Mouse (Mus musculus): ENCODE data around the gene Prap1.
"Not testable (repeated sequence)": the region's sequence is repeated elsewhere in the genome, so short reads cannot be mapped to it uniquely, and the experiment has no call there.

The Prap1 gene

GRCm38 (mm10) chr7:140082242-140082678, 10.9 kb upstream of the Prap1 start, which contains the start of gene Caly:
Gene Caly, minus strand, starts transcription at chr7:140082548.
- peak; percentile 88 for DNase-seq

- no peak for DNase-seq
Observed at GRCm38 (mm10) chr7:140090601-140091000, 2.6 kb upstream of the Prap1 start.

DNA sequence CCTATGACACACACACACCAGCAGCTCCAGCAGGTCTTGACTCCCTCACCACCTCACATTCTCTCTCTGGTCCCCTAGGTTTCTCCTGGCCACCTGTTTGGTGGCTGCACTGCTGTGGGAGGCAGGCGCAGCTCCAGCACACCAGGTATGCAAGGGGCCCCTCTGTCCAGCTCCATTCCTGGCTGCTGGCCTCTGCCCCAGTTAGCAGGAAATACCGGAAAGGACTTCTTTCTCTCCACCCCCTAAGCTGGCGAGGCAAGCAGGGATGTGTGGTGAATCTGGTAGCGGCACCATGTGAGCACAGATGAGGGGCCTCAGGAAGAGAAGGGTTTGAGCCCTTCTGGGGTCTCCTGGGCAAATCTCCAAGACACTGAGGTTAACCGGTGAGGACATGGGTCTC, 1.8 kb downstream of the Prap1 start:
- no peak for DNase-seq

- no peak for DNase-seq
Observed at GRCm38 (mm10) chr7:140095556-140095955, 2.4 kb downstream of the Prap1 start.

DNA sequence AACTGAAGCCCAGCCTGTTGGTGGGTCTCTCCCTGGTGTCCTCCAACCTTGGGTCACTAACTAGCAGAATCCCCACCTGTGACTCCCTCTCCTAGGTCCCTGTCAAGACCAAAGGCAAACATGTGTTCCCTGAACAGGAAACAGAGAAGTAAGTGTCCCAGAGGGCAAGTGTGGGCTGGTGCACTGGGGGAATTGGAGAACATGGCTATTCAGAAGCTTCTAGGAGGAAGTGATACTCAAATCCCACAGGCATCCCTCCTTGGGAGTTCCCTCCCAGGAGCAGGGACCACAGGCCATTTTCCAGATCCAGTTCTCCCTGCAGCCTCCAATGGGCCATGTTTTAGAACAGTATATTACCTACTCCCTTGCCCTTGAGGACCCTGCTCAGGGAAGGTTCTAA, 2.9 kb downstream of the Prap1 start:
- DNase-seq, result no peak

DNA sequence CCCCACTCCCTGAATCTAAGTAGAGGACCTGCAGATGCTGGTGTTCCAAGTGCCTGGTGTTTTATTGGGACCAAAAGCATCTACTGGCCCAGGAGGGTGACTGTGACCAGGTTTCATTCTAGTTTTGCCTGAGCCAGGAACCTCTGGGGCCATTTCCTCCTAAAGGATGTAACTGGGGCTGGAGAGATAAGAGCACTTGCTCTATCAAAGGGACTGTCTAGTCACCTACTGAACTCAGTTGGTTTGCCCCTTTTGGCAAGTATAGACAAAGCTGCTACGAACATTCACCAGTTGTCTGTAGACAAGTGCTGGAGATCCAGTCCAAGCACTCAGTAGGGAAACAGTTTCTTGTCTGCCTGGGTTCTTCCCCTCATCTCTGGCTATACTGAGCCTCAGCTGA, 5.3 kb downstream of the Prap1 start:
- no peak for DNase-seq

- no peak for DNase-seq
Observed at GRCm38 (mm10) chr7:140101498-140101897, 8.3 kb downstream of the Prap1 start.

DNA sequence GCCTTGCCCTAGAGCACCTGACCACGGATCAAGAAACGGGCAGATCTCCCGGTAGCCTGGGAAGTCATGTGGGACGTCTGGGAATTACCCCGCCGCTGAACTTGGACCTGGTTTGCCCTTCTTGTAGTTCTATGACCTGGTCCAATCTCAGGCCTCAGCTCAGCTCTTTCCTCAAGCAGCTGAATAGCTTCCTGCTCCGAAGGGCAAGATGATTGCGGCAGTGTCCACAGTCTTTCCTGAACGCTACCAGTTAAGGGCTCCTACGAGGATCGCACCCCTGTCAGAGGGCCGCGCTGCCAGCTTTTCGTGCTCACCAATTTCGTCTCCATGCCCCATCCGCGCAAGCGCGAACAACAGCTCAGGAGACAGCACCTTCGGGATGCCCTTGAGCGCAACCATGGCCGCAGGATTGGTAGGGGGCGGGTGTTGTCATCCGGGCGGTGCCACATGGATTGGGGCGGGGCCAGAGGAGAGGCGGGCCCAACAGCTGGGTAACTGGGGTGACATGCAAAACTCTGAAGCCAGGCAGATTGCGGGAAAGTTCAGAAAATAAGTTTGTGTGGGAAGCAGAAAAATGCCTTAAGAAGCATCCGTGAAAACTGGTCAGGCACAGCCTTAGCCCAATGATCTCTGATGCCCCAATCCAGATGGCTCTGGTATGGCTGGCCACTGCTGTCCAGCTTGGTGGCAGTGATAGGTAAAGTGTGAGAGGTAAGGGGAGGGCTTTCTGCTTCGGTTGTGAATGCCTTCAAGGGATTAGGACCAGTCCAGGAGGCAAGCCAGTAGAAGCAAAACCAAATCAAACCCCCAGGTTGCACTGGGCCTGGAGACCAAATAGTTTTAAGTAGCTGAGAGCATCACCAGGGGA, 9.0 kb downstream of the Prap1 start, which contains the start of gene Fuom:
Fuom (minus strand) TSS at position 449 of the 868 bp plus-strand sequence.
- peak; percentile 88 for DNase-seq

DNA sequence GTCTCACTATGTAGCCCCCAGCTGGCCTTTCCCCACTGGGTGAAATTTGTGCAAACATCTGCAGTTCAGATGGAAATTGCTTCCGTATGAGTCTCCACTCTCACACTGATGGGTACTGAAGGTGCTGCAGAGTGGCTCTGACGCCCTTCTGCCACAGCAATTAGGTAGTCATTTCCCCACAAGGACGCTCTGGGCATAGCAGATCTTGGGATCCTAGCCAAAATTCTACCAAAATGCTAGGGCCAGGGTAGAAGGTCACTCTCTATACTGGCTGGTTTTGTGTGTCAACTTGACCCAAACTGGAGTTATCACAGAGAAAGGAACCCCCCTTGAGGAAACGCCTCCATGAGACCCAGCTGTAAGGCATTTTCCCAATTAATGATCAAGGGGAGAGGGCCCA, 10.8 kb downstream of the Prap1 start:
- DNase-seq, result no peak

DNA sequence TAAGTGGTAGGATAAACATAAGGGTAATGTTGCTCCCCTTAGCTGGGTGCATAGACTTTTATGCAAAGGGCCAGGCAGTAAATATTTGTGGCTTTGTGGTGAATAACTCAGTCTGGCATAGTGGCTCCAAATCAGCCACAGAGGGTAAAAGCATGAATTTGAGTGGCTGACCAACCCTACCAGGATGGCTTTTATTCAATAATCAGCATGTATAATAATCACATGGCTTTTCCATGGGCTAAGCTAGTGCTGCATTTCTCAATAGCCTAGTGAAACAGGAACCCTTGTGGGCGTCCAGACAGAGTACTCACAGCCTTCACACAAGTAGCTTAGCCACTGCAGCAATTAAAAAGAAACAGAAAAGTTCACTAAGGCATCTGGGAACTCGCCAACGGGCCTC, 18.7 kb downstream of the Prap1 start:
- DNase-seq, result no peak

- DNase-seq, result peak; percentile 59
Observed at GRCm38 (mm10) chr7:140115583-140116328, 22.6 kb downstream of the Prap1 start, which contains the start of gene Paox. Gene Paox, plus strand, starts transcription at chr7:140115799.

DNA sequence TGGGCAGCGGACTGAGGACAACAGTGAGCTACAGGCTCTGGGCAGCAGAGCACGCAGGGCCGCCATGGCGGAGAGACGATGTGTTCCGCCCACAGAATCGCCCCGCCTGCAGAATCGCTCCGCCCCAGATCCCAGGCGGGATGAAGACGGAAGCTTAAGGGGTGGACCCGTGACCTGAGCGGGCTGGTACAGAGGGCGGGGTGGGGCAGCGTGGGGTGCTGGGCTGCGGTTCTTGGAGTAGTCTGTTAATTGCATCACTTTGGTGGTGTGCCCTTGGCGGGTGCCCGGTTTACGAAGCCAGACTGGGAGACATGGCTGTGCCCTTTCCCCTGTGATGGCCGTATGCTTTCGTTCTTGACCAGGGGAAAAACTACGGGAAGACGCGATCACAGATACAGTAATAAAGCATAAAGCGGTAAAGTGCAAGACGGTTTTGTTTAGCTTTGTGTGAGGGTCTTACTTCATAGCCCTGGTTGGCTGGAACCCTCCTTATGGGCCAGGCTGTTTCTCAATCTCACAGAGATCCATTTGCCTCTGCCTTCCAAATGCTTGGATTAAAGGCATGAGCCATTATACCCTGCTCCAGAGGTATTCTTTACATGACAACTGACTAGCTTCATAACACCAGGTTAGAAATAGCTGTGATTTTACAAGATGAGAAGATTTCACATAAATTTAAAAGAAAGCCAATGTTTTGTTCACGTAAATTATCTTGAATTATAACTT, 23.3 kb downstream of the Prap1 start, which contains the start of gene Echs1:
Echs1 (minus strand) TSS at position 148 of the 726 bp plus-strand sequence.
- peak; percentile 93 for DNase-seq

GRCm38 (mm10) chr7:140120484-140120883, 27.3 kb downstream of the Prap1 start:
- DNase-seq, result no peak

- no peak for DNase-seq
Observed at GRCm38 (mm10) chr7:140121338-140121910, 28.2 kb downstream of the Prap1 start.

DNA sequence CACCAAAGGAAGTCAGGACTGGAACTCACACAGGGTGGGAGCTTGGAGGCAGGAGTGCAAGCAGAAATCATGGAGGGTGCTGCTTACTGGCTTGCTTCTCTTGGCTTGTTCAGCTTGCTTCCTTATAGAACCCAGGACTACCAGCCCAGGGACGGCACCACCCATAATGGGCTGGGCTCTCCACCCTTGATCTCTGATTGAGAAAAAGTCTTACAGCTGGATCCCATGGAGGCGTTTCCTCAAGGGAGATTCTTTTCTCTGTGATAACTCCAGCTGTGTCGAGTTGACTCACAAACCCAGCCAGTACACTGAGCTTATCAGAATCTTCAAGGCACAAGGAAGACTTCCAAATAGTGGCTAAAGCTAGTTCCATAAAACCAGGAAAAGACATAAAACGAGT, 29.6 kb downstream of the Prap1 start:
- no peak for DNase-seq

GRCm38 (mm10) chr7:140124382-140124781, 31.2 kb downstream of the Prap1 start:
- DNase-seq, result no peak

GRCm38 (mm10) chr7:140125278-140126021, 32.3 kb downstream of the Prap1 start:
- peak; percentile 94 for DNase-seq

DNA sequence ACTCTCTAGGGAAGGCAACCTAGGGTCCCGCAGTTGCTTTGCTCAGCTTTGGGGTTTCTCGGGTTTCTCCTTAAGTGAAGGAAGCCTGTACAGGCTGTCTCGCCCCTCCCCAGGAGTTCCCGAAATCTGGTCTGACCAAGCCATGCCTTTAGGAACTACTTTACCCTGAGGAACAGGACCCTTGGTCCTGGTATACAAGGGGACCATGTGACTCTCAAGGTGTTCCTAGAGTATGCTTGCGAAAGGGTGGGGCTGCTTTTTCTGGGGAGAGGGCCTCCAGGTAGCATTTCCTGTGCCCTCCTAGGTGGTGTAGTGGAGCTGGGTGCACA, 32.8 kb downstream of the Prap1 start:
- no peak for DNase-seq

GRCm38 (mm10) chr7:140126934-140127333, 33.7 kb downstream of the Prap1 start:
- no peak for DNase-seq

GRCm38 (mm10) chr7:140127911-140128310, 34.7 kb downstream of the Prap1 start:
- no peak for DNase-seq

GRCm38 (mm10) chr7:140132184-140132583, 39.0 kb downstream of the Prap1 start:
- DNase-seq, result not testable (repeated sequence)

DNA sequence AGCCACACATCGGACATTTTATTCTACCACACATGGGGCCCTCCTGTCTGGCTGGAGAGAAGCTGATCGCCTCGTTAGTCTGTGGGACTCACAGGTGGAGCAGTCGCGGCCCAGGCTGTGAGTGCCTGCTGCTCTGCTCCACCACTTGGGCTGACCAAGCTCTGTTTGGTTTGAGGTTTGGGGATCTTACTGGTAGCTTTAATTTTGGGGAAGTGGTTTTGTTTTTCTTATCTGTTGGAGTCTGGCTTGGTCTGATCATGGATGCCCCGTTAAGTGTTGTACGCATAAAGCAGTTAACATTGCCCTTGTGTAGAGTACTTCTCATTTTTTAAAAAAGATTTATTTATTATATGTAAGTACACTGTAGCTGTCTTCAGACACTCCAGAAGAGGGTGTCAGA, 40.8 kb downstream of the Prap1 start:
- DNase-seq, result not testable (repeated sequence)
